In genomic region chr2:4781641-4782040, GRCm38 (mm10) we compare ENCODE assay signal across 26 mouse cellular contexts.
"Had no signal": no experiment of that assay in that cellular context is flagged by ENCODE, and none has a peak within 500 bp of the region (broad histone marks: within the 10 kb centered on the region; RNA-seq: fewer than 3 reads in every experiment).

No protein-coding gene starts in this region.

- H3K36me3 ChIP-seq: heart, embryonic 13.5 days; heart, embryonic 15.5 days; hindbrain, embryonic 10.5 days; intestine, embryonic 15.5 days; limb, embryonic 10.5 days; limb, embryonic 12.5 days; liver, embryonic 13.5 days; liver, embryonic 15.5 days had no signal

- H3K27ac ChIP-seq: gastrocnemius, adult 2 months; heart, adult 2 months; heart, embryonic 13.5 days; heart, embryonic 15.5 days; hindbrain, embryonic 10.5 days; hindbrain, embryonic 14.5 days; intestine, embryonic 15.5 days; layer of hippocampus, adult 2 months; left cerebral cortex, adult 2 months; limb, embryonic 10.5 days; limb, embryonic 12.5 days; liver, embryonic 13.5 days; liver, embryonic 15.5 days had no signal

- DNase-seq: gastrocnemius, adult 2 months; gastrocnemius, postnatal 10 days; gastrocnemius, postnatal 25 days; heart, adult 2 months; heart, postnatal 4 days; kidney, adult 18-20 months; kidney, adult 8-10 months; kidney, postnatal 10 days; kidney, postnatal 25 days; kidney, postnatal 4 days; liver; liver, embryonic 13.5 days had no signal

- H3K9ac ChIP-seq: heart, embryonic 13.5 days; heart, embryonic 15.5 days; hindbrain, embryonic 14.5 days; intestine, embryonic 15.5 days; limb, embryonic 12.5 days; liver, embryonic 13.5 days; liver, embryonic 15.5 days had no signal

- H3K4me2 ChIP-seq: heart, embryonic 13.5 days; heart, embryonic 15.5 days; hindbrain, embryonic 14.5 days; intestine, embryonic 15.5 days; limb, embryonic 12.5 days; liver, embryonic 11.5 days; liver, embryonic 13.5 days; liver, embryonic 15.5 days had no signal

- H3K4me1 ChIP-seq: intestine, embryonic 15.5 days; limb, embryonic 10.5 days; limb, embryonic 12.5 days; liver, embryonic 13.5 days; liver, embryonic 15.5 days had no signal

- H3K4me3 ChIP-seq: gastrocnemius, adult 2 months; heart, adult 2 months; heart, embryonic 13.5 days; heart, embryonic 15.5 days; hindbrain, embryonic 10.5 days; intestine, embryonic 15.5 days; layer of hippocampus, adult 2 months; left cerebral cortex, adult 2 months; limb, embryonic 10.5 days; limb, embryonic 12.5 days; liver, embryonic 13.5 days; liver, embryonic 15.5 days had no signal

- H3K27me3 ChIP-seq: heart, embryonic 13.5 days; heart, embryonic 15.5 days; intestine, embryonic 15.5 days; limb, embryonic 12.5 days; liver, embryonic 13.5 days; liver, embryonic 15.5 days had no signal

- ATAC-seq: hindbrain, embryonic 16.5 days; inflammation-experienced regulatory T-cells, adult 6 months; intestine, embryonic 15.5 days; intestine, postnatal 0 days had no signal

- H3K9me3 ChIP-seq: heart, embryonic 13.5 days; heart, embryonic 15.5 days; hindbrain, embryonic 10.5 days; intestine, embryonic 15.5 days; limb, embryonic 10.5 days; limb, embryonic 12.5 days; liver, embryonic 13.5 days; liver, embryonic 15.5 days had no signal
